Mouse (Mus musculus): ENCODE results near the gene Rnf24.
"Not testable (repeated sequence)": the region's sequence is repeated elsewhere in the genome, so short reads cannot be mapped to it uniquely, and the experiment has no call there.

Rnf24 gene

DNA sequence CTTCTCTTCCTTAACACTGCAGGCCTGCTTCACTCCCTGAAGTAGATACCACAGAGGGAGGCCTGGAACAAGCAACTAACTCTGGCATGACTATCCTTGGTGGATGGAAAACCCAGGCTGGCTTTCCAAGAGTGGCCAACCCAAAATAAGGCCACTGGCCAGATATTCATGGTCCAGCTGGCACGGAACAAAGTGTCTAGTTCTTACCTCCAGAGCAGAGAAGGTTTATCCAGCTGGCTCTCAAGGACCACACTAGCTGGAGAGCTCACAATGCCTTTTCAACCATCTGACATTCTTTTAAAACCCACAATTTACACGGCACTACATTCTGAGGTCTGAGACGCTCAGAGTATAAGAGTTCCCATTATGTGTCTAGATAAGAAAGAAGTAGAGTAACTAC, 8.2 kb downstream of the Rnf24 start:
- peak; percentile 49 for DNase-seq (ENCODE audit: low read depth, low spot score)

DNA sequence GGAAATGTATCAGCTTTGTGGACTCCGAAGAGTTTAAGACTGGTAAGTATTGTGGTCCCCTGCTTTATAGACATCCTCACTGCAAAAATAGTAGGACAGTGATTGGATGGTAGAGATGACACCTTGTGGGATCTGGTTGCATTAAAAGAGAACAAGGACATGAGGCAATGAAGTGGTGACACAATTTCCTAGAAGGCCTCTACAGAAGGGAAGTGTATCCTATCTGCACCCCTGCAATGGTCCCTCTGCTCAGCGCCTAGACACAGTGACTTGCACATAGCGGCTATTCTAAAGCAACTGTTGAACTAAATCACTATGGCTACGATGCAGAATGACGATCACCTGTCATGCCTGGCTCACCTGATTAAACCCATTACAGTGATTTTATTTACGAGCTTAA, 15.1 kb downstream of the Rnf24 start:
- no peak for DNase-seq (ENCODE audit: low read depth, low spot score)

DNA sequence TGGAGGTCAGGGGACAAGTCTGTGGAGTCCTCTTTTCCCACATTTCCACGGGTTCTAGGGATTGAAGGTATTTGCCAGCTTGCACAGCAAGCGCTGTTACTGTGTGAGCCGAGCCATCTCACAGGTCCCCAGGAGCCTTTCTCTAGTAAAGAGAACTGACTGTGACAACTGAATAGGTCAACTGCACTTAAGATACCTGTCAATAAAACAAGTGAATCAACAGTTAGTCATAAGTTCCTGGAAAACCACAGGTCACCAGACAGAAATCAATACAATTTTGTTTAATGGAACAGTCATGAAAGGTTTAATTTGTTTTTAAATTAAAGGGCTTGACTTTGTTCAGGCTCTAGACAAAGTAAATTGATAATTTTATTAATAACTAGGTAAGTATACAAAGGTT, 22.1 kb downstream of the Rnf24 start:
- DNase-seq (ENCODE audit: low read depth, low spot score) = no peak

DNA sequence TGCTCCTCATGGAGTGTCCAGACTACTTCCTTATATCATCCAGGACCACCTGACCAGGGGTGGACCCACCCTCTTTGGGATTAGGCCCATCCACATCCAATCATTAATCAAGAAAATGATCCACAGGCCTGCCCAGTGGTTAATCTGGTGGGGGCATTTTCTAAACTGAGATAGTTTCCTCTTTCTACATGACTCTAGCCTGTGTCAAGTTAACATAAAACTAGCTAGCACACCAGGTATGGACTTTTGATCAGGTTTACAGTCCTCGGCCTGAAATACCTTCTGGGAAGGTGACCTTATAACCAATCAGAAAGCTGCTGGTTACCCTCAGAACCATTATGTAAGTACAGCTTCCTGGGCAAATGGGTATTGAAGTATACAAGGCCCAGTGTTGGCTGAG, 23.7 kb downstream of the Rnf24 start:
- no peak for DNase-seq (ENCODE audit: low read depth, low spot score)

DNA sequence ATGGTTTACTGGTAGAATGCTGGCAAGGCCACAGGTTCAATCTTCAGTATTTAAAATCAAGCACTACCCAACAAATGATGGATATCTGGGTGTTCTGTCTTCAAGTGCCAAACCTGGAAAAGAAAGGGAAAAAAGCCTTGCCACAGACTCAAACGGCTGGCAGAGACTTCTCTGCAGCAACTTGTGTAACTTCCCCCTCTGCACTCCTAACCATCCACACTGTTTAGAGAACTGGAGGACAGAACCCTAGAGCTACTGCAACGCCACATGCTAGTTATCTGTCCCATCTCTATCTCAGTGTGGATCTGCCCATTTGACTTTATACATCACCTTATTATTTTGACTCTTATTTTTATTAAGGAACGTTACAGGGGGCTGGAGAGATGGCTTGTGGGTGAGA, 26.6 kb downstream of the Rnf24 start:
- no peak for DNase-seq (ENCODE audit: low read depth, low spot score)

DNA sequence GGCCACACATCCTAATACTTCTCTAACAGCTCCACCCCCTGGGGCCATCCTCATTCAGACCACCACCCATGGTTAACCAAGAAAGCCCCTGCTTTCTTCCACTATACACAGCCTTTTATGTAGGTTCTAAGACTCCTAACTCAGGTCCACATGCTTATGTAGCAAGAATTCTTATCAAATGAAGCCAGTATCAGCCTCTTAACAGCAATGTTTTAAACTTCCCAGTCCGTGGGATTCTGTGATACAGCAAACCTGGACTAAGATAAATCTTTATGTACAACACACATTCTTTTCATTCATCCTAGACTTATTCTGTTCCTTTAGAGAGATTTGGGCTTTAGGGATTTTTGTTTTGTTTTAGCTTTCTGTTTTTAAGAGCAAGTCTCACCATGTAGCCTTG, 29.0 kb downstream of the Rnf24 start:
- DNase-seq (ENCODE audit: low read depth, low spot score) = no peak

DNA sequence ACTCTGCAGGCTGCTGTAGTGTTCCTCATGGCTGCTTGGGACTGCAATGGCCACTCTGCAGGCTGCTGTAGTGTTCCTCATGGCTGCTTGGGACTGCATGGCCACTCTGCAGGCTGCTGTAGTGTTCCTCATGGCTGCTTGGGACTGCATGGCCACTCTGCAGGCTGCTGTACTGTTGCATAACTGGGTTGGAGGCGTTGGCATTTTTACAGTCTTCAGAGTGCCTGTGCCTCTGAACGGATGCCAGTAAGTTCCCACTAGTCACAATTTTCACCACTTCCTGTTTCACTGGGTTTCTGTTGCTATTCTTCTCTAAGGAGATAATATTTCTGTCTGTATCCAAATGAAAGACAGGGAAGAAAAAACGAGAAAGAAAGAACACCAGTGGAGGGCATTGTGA, 31.5 kb downstream of the Rnf24 start:
- DNase-seq (ENCODE audit: low read depth, low spot score) = peak; percentile 64

DNA sequence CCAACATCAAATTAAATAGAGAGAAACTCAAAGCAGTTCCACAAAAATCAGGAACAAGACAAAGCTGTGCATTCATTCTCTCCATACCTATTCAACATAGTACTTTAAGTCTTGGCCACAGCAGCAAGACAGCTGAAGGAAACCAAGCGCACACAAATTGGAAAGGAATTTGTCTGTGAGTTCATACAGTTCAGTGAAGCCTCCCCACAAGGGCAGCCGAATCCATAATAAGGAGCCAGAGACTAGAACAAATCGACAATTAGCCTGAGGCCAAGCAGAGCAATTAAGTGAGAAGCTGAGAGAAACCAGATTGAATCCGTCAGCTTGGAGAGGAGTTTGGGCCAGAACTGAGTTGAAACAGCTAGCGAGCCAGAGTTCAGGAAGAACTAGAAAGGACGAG, 33.3 kb downstream of the Rnf24 start:
- DNase-seq (ENCODE audit: low read depth, low spot score) = no peak

DNA sequence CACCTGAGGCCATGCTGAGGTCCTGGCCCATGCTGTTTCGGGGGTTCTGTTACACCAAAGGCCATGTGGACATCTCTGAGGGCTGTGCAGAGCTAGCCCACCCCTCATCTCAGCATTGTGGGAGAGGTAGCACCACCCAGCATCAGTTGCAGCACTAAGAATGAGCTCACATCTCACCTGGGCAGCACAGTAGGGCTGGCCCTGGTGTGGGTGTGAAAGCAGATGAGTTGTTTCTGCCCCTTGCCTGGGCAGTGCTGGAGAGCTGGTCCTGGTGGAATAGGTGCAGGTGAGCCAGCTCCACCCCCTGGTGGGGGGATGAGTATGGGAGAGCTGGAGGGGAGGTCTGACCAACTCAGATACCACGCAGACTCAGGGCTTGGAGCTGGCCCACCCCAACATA, 36.5 kb downstream of the Rnf24 start:
- DNase-seq (ENCODE audit: low read depth, low spot score) = no peak

DNA sequence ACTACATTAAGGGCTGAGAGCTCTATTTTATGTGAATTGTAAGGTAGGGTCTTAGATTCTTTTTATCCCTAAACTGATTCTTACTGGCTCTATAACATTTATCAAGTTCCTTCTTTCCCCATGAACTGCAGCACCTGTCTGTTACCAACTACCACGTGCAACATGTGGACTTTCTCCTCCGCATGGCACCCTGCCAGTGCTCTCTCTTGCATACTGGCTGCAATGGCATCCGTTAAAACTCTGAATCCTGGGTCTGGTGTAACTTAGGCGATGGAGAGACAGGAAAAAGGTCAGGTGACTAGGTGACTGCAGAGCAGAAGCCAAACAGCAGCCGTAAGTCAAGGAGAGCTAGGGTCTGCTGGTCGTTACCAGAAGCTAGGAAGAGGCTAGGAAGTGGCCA, 43.4 kb downstream of the Rnf24 start:
- DNase-seq (ENCODE audit: low read depth, low spot score) = no peak

DNA sequence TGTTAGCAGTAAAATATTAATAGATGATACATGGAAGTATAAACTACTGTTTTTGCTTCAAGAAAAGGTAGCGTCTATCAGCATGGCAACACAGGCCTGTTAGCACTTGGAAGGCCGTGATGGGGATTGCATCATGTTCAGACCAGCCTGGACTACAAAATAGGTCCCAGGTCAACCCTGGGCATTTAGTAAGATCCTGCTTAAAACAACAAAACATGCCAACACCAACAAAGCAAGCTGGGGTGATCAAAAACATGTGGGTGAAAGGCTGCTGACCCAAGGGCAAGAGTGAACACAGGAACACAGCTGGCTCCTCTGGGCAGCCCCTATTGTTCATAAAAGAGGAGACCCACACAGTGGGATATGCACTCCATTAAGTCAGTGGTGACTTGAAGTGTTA, 44.9 kb downstream of the Rnf24 start:
- no peak for DNase-seq (ENCODE audit: low read depth, low spot score)

DNA sequence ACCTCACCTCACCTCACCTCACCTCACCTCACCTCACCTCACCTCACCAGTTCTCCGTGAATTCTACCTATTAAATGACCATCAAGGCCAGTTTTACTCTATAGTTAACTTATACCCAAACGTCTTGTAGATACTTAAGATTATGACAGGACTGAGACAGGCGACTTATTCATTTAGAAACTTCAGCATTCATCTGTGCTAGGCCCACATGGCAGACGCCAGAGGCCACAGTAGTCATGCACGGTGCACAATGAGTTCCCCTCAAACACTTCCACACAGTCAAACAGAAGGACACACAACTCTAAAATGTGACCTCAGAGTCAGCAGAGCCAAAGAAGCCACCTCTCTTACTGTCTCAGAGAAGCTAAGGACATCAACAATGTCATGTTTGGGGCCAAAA, 45.3 kb downstream of the Rnf24 start:
- no peak for DNase-seq (ENCODE audit: low read depth, low spot score)

DNA sequence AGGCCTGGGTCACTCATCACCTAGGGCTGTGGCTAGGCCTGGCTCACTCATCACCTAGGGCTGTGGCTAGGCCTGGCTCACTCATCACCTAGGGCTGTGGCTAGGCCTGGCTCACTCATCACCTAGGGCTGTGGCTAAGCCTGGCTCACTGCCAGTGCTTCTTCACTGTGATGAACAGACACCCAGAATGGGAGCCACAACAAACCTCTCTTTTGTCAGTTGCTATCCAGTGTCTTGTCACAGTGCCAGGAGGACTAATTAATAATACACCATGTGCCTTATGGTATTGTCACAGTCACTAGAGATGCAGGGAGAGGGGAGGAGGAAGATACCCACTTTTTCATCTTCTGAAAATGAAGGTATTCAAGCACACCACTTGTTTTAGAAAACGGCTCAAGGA, 47.5 kb downstream of the Rnf24 start:
- DNase-seq (ENCODE audit: low read depth, low spot score) = not testable (repeated sequence)

DNA sequence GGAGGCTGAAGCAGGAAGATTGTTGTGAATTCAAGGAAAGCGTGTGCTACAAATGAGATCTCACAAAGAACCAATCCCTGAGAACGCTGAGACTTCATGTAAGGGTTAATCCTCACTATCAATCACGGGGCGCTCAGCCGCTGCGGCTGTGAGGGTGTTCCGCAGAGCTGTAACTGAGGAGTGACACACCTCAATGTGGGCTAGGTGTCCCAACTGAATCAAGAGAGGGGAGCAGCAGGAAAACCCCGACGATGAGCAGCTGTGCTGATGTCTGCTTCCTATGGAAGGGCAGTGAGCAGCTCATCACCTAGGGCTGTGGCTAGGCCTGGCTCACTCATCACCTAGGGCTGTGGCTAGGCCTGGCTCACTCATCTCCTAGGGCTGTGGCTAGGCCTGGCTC, 48.2 kb downstream of the Rnf24 start:
- DNase-seq (ENCODE audit: low read depth, low spot score) = no peak

DNA sequence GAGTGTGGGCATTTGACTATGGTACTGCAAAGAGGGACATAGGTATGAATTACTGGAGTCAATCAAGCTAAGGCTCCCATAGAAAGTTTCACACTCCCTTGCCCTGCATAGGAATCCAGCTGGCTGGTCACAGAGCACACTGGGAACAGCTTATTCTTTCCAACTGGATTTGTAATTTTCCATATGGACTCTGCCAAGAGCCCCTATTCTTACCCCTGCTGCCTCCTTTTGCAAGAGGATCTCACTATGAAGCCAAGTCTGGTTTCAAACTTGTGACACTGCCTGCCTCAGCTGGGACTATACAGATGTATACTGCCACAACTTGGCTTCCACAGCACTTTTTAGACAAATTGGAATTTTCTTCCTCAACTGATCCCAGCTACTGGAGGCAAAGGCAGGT, 51.1 kb downstream of the Rnf24 start:
- peak; percentile 47 for DNase-seq (ENCODE audit: low read depth, low spot score)

DNA sequence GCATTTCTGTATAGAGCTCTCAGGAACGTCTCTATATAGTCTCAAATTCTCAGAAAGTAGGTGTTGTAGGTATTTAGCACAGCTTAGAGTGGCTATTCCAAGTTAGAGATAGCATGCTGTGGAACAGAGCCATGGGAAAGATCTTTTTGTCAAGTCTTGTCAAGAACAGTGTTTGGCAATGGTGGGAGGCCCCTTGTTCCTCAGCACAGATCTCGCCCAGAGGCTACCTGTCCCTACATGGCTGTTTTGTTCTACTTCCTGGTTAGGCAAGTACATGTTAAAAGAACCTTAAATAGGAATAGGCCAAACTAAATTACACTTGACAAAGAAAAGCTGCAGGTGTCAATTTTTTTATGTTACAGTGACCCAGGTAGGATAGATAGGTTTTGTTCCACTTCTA, 52.2 kb downstream of the Rnf24 start:
- DNase-seq (ENCODE audit: low read depth, low spot score) = no peak

DNA sequence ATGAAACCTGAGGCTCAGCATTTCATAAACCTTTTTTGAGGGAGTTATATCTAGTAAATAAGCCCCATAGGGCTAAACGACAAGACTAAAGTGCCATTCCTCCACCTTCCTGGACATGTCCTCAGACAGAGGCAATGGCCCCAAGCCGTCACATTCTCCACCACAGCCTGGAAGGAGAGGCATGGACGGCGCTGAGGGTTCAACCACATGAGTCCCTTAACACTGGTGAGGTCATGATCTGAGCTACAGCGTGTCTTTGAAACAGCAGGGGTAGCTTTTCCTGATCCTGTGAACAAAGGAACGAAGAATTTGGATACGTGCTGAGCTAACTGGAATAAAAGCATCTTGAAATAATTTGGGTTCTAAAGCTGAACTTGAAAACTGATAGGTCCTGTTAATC, 54.0 kb downstream of the Rnf24 start:
- not testable (repeated sequence) for DNase-seq (ENCODE audit: low read depth, low spot score)

DNA sequence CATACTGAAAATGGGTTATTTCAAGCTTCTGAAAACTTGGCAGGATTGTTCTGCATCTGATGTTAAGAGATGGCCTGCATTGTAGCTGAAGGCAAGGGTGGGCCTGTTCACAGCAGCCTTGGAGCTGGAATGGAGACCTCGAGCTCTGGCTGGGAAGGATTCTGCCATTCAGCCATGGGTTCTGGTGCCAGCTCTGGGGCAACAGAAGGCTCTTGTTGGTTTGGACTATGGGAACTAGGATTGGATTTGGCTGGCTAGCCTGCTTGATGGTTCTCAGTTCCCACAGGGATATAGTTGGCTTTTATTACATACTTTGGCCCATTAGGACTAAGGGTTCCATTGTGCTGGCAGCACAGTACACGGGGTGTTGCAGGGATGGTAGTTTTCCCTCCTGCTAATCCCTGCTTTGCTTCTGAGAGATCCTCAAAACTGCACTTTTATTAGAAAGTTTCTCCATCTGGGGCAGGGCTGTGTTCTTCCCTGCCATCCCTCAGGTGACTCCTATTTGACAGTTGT, 55.9 kb downstream of the Rnf24 start:
- DNase-seq (ENCODE audit: low read depth, low spot score) = no peak

DNA sequence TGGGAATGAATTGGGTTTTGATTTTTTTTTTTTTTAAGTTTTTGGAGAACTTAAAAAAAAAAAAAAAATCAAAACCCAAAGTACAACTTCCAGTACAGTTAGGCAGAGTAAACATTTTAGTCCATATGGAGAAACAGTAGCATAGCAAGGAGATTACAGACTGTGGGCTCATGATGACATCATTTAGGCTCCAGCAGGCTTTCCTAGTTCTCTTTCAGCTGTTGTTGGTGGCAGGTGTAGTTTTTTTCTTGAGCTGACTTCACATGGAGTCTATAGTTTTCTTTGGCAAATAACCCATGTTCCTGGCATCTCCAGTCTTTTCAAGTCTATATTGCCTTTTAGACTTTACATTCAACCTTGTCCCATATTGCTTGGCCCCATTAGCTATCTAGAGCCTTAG, 62.0 kb downstream of the Rnf24 start:
- DNase-seq (ENCODE audit: low read depth, low spot score) = no peak

DNA sequence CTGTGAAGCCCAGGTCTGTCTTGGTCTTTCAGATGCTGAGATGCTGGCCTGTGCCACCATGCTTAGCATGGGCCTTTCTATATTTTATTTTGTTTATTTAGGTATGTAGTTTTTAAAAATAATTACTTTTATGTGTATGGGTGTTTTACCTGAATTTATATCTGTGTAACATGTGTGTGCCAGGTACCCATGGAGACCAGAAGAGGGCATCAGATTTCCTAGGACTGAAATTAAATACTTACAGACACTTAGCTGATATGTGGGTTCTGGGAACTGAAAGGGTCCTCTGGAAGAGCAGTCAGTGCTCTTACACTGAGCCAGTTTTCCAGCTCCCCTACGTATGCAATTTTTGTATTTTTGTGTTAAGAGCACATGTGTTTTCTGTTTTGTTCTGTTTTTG, 66.4 kb downstream of the Rnf24 start:
- DNase-seq (ENCODE audit: low read depth, low spot score) = no peak

DNA sequence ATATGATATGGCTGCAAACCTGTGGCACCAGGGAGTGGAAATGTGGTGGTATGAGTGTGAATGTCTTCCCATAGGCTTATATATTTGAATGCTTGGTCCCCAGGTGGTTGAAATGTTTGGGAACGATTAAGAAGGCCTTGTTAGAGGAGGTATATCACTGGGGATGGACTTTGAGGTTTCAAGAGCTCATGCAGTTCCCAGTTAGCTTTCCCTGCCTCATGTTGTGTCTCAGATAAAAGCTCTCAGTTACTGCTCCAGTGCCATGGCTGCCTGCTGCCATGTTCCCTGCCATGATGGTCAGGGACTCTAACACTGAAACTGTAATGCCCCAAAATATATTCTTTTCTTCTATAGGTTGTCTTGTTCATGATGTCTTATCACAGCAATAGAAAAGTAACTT, 71.1 kb downstream of the Rnf24 start:
- DNase-seq (ENCODE audit: low read depth, low spot score) = no peak

DNA sequence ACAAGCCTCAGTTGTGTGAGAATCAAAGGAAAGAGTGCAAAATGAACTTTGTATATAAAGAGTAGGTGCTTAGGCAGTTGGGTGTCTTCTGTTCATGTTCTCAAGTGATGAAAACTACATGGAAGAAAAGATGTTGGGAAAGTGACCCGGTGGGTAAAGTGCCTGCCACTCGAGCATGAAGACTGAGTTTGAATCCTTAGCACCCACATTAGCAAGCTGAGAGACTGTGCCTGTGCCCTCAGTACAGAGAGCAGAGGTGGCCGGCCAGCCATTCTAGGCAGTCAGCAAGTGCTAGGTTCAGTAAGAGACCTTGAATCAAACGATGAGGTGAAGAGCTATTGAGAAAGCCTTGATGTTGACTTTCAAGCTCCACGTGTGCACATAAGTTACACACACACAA, 76.0 kb downstream of the Rnf24 start:
- DNase-seq (ENCODE audit: low read depth, low spot score) = no peak

DNA sequence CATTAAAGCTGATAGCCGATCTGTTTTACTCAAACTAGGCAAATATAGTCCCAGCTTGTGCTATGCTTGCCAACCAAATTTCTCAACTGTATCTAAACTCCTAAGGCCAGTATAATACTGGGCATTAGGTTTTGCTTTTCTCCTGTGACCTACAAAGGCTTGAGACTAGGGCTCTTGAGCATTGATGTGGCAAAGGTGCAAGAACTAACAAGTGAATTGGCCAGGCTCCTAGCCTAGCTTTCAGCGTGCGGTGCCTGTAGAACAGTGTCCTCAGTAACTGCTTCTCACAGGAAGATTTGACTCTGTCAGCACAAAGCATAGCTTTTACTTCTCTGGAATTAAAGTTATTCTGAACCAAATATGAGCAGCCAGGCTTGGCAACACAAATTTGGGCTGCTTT, 77.2 kb downstream of the Rnf24 start:
- DNase-seq (ENCODE audit: low read depth, low spot score) = no peak

DNA sequence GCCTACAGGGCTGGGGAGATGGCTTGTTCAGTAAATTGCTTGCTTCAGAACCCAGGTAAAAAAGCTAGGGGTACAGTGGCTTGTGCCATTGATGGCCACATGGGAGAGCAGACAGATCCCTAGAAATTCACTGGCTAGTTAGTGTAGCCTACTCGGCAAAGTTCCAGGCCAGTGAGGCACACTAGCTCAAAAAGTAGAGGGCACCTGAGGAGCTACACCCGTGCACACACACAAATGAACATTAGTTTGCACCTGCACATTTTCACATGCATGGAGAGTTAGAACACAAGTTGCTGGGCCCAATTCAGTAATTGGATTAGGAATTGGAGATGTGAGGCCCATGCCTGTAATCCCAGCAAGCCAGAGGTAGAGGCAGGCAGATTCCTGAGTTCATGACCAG, 87.6 kb downstream of the Rnf24 start:
- DNase-seq (ENCODE audit: low read depth, low spot score) = no peak

DNA sequence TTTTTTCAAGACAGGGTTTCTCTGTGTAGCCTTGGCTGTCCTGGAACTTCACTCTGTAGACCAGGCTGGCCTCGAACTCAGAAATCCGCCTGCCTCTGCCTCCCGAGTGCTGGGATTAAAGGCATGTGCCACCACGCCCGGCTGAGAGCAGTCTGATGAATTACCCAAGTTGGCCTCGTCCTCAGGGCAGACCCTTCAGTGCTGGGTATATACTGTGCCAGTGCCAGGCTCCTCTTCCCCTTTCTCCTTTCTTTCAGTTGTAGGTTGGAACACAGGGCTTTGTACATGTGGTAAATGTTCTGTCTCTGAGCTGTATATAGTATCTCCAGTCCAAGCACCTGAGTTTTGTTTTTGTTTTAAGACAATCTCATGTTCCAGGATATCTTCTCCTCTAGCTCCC, 88.7 kb downstream of the Rnf24 start:
- DNase-seq (ENCODE audit: low read depth, low spot score) = no peak

All from skeletal muscle tissue, adult 2 months (tissue).